Mouse (Mus musculus): ENCODE results near the gene Zfp526.
"Not testable (repeated sequence)": the region's sequence is repeated elsewhere in the genome, so short reads cannot be mapped to it uniquely, and the experiment has no call there.

Gene Zfp526

GRCm38 (mm10) chr7:25243361-25243760, 22.1 kb downstream of the Zfp526 start:
- no peak for DNase-seq

DNA sequence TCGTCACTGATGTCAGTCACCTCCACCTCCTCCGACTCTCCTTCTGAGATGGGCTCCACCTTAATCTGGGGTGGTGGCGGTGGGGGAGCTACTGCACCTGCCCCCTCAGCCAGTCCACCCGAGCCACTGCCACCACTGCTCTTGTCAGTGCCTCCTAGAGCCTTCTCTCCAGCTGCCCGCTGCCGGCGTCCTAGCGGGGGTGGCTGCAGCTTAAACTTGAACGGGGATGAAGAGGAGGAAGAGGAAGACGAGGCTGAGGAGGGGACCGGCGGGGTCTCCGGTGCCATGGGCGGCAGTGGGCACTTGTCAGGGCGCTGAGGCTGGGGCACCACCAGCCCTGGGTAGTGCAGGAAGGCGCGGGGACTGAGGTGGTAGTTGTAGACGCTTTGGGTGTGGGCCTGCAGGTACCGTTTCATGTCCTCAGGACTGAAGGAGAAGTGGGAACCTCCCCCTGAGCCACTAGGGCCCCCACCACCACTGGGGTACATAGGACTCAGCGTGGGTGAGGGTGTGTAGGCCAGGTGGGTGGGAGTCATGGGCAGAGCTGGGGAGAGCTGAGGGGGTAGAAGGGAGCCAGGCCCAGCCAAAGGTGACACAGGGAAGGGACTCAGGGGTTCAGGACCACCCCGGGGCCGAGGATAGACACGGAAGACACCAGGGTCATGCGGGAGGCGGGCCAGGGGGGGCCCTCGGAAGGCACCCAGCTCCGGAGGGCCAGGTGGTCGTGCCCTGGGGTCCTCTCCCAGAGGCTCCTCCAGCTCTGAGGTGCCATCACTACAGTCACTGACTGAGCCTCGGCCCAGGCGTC, 23.5 kb downstream of the Zfp526 start:
- DNase-seq, result no peak

DNA sequence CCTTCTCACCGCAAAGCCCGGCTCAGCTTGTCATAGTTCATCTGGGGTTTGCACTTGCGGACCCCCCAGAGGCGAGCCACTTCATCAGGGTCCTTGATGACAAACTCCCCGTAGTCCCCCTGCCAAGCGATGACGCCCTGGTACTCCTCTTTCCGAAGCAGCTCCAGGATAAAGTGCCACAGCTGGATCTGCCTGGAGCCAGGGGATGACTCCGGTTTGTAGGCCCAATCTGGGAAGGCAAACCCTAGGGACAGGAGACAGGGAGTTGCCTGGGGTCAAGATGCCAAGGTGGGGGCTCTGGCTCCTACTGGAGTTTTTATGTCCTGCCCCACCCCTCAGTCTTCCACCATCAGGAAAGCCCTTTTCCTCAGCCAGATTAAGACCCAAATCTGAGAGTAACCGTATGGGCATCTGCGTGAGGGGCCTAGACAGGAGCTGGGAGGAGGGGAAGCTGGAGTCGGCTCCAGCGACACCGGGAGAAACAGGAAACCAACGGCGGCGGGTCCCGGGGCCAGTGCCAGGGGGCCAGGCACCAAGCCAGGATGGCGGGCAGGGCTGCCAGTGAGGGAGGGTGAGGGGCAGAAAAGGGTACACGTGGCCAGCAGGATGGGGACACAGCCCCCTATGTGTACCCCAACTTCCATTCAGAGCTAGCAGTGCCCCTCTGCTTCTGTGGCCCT, 25.0 kb downstream of the Zfp526 start:
- peak; percentile 76 for DNase-seq

DNA sequence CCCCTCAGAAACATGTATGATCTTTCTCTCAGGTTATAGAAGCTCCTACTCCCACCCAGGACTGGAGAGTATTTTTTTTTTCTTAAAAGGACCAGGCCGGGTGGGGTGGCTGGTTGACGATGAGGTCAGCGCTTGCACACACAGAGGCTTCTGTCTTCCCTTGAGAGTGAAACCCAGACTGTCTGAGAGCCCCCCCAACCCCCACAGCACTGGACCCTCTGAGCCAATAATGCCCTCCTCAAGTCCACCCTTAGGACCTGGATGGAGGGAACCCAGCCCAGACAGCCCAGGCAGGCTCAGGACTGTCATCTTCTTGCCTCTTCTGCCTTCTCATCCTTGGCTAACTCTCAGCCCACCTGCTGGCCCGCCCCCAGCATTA, 25.5 kb downstream of the Zfp526 start:
- no peak for DNase-seq

DNA sequence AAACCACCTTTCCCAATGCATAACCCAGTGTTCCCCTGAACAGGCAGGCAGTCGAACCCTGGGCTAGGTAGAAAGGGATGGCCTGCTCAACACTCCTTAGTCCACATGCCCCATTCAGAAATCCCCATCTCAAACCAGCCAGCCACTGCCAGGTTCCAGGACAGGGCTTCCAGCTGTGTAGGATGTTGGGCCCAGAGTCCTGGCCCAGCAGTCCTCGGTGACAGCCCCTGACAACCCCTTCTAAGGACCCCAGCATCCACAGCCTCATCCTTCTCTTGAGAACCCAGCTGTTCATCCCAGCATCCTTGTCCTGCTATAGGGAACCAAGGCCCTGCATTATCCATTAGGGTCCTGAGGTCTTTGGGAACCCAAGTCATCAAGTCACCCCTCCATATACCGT, 26.3 kb downstream of the Zfp526 start:
- DNase-seq, result no peak

DNA sequence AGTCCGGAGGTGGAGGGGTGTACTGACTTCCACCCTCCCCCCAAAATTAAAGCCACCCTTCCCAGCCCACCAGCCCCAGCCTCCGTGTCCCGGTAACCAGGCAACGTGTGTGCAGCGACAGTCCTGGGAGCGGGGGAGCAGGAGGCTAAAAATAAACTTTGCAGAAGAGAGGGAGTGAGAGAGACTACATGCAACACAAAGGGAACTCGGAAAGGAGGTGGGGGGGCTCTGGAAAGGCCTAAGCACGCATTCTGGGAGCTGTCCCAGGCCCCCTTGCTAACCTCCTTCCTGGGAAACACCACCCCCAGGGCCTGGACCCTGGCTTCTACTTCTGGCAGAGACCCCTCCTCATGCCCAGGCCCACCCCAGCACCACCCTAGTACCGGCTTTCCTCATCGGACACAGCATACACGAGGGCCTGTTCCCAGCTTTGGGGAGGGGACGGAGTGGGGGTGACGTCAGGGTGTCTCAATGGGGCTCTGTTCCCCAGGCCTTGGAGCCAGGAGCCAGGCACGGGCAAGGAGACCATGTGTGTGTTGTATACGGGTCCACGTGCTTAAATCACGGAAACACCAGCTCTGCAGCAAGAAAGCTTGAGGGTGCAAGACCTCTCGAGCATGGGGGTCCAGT, 26.9 kb downstream of the Zfp526 start:
- DNase-seq, result no peak

GRCm38 (mm10) chr7:25248846-25249313, 27.7 kb downstream of the Zfp526 start:
- peak; percentile 50 for DNase-seq

GRCm38 (mm10) chr7:25249314-25250140, 28.3 kb downstream of the Zfp526 start:
- DNase-seq, result peak; percentile 92

DNA sequence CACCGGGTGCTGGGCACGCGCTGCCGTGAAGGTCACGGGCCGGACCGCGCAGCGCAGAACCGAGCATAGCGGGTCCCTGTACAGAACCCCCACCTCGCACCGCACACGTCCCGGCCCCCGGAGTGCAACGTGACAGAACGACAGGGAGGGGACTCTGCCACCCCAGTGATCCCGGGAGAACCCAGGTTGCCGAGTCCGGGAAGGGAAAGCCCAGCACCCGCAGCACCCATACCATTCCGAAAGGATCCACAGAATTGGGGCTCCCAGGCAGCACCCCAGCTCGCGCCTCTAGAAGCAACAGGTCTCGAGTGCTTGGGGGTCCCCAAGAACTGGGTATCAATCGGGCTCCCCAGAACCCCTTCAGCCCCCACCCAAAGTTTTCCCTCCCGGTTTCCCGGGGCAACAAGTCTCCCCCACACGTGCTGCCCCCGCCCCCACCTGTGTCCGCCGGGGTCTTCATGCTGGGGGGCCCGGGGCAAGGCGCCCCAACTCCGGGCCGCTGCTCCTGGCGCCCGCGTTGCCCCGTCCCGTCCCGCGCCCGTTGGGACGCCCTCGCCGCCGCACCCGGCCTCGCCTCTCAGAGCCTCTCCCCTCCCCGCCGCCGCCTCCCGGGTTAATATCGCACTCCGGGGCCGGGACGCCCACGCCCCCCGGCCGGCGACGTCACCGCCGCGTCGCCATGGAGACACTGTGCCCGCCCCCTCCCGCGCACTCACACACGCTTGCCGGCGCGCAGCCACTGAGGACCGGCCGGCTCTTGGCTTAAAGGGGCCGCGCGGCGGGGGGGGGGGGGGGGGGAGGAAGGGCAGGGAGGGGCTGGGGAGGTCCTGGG, 29.1 kb downstream of the Zfp526 start, which contains the start of gene Erf:
Gene Erf (minus strand): TSS at position 621 of the 832 bp plus-strand sequence.
- DNase-seq, result peak; percentile 98

DNA sequence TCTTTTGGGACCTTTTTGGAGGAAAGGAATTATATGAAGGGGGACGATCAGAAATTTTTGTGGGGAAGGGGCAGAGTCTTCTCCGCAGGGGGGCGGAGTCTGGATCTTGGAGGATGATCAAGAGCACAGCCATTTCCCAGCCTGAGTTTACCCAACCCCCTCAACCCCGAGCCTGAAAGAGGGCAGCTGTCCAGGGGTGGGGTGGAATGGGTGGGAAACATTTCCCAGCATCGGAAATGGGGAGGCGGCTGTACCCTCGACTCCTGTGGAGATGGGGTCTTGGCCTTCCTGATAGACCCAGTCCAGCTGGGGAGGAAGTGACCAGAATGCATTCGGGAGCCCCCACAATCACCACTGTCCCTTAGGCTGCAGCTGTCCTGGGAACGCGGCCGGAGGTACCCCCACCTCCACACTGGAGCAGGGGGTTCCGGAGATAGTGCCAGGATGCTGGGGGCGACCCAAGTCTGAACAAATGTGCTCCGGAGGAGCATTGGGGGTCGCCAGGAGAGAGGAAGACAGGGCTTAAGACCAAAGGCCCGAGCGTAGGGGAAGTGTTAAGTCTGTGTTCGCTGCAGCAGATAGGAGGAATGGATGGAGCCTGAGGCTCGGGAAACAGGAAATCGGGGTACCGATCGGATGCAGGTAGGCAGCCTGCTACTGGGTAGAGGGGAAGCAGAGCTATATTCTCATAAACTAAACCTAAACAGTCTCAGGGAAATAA, 30.0 kb downstream of the Zfp526 start:
- peak; percentile 85 for DNase-seq

DNA sequence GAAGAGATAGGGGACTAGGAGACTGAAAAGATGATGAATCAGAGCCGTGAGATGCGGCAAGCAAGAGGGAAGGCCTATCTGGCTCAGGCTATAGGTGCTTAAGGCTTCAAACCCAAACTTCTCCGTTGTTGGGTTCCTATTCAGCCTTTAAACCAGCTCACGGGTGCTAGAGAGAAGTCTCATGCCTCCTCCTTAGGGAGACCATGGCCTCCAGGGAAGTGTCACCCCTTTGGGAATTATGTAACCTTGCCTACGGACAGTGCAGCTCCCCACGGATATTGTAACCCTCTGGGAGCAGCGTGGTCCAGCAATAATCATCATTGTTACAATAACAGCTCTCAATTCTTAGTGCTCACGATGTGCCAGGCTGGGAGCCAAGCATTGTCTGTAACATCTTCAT, 30.6 kb downstream of the Zfp526 start:
- DNase-seq, result no peak

GRCm38 (mm10) chr7:25261896-25262295, 40.7 kb downstream of the Zfp526 start:
- no peak for DNase-seq

GRCm38 (mm10) chr7:25263968-25264870, 43.0 kb downstream of the Zfp526 start:
- no peak for DNase-seq

DNA sequence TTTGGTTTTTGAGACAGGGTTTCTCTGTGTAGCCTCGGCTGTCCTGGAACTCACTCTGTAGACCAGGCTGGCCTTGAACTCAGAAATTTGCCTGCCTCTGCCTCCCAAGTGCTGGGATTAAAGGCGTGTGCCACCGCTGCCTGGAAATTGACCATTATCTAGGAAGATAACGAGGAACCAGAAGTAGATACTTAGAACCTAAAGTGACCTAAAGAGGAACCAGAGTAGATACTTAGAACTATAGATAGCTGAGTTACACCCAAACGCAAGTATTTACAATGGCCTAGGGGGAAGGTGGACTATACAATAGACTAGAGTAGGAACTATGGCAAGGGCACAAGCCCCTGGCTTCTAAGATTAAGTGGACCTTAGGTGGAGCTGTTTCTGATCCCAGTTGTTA, 44.5 kb downstream of the Zfp526 start:
- DNase-seq, result not testable (repeated sequence)

- DNase-seq, result no peak
Measured at GRCm38 (mm10) chr7:25266180-25266962, 45.1 kb downstream of the Zfp526 start.

- peak; percentile 100 for DNase-seq
Measured at GRCm38 (mm10) chr7:25267301-25267750, 46.1 kb downstream of the Zfp526 start, which contains the start of gene Cic. TSS of gene Cic (plus strand) at chr7:25267704.

- DNase-seq, result peak; percentile 100
Measured at GRCm38 (mm10) chr7:25267751-25268463, 46.7 kb downstream of the Zfp526 start.

DNA sequence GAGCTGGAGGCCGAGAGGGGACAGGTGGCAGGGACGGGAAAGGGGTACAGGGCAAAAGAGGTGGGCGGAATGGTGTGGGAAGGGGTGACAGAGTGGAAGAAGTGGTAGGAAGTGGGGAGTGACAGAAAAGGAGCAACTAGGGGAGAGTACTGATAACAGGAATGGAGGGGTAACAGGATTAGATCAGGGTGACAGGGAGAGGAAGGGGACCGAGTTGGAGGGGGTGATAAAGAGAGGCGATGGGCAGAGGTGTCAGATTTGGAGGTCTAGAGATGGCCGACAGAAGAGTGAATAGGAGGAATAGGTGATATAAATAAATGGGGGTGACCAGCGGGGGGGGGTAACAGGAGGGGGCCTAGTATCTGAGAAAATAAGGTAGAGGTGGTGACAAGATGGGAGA, 47.4 kb downstream of the Zfp526 start:
- DNase-seq, result no peak
